Mouse (Mus musculus): Measurements from ENCODE around the gene Olfr62.

- TF ChIP-seq CTCF (IDR thresholded peaks at IDR 0.05; ENCODE audit: low read depth, low read length) (no peak), POLR2A (IDR thresholded peaks at IDR 0.05; ENCODE audit: borderline replicate concordance, low read depth, low read length) (no peak)
Observed at GRCm38 (mm10) chr4:118630261-118630660, 28.5 kb upstream of the Olfr62 start.
